Mouse (Mus musculus): Measurements from ENCODE around the gene Camk1d.
"Not testable (repeated sequence)": the region's sequence is repeated elsewhere in the genome, so short reads cannot be mapped to it uniquely, and the experiment has no call there.

GRCm38 (mm10) chr2:5378922-5379321 is 335.4 kb downstream of the Camk1d start:
- not testable (repeated sequence) for TF ChIP-seq GATA1 (IDR thresholded peaks at IDR 0.05; ENCODE audit: borderline replicate concordance, low read length); FLI1 (IDR thresholded peaks at IDR 0.05; ENCODE audit: low read length)
